In genomic region chr2:158144750-158145527, GRCm38 (mm10) we compare ENCODE assay signal across 10 mouse cellular contexts. TPM values are rescaled to one million over a fixed set of nuclear protein-coding genes. Genes with fewer than 3 reads are reported as not detected.
A peak's percentile ranks its signal among the peaks of the same experiment; 100 is the strongest.
DNase-seq lines count a peak whose midpoint lies in the region; ATAC-seq and TF ChIP-seq lines count a peak whose summit lies in the region.
"Had no signal": no experiment of that assay in that cellular context is flagged by ENCODE, and none has a peak within 500 bp of the region (broad histone marks: within the 10 kb centered on the region; RNA-seq: fewer than 3 reads in every experiment).

No protein-coding gene starts in this region.

- no peak for ATAC-seq in forebrain, embryonic 11.5 days (replicated peaks; ENCODE audit: low FRiP score)
- no peak for ATAC-seq in forebrain, embryonic 13.5 days
- ATAC-seq in heart, embryonic 16.5 days (replicated peaks; ENCODE audit: extremely low read depth, insufficient read depth, low FRiP score): no peak
- ATAC-seq in liver, embryonic 16.5 days (ENCODE audit: low read depth): no peak
- ATAC-seq: Patski had no signal

- H3K27me3 ChIP-seq in forebrain, embryonic 11.5 days (ENCODE audit: control insufficient read depth, insufficient read depth, low read length): 0 out of 2 replicates have a peak, but pooled peaks cover 3% of the 10 kb centered on the region
- H3K27me3 ChIP-seq in forebrain, embryonic 13.5 days: peaks cover 19% of the 10 kb centered on the region
- no peaks in the 10 kb centered on the region for H3K27me3 ChIP-seq in heart, embryonic 16.5 days (ENCODE audit: control insufficient read depth, insufficient read depth, low read length)
- no peaks in the 10 kb centered on the region for H3K27me3 ChIP-seq in liver, embryonic 16.5 days (ENCODE audit: control insufficient read depth, insufficient read depth, low read depth, low read length)
- H3K27me3 ChIP-seq: Patski had no signal

- no peak overlapping the region for H3K4me3 ChIP-seq in forebrain, embryonic 11.5 days (ENCODE audit: low read depth, low read length)
- no peak overlapping the region for H3K4me3 ChIP-seq in forebrain, embryonic 13.5 days
- H3K4me3 ChIP-seq in lung, adult 2 months (replicated peaks; ENCODE audit: extremely low read depth, low read depth, low read length): peak overlapping the region; percentile 75
- H3K4me3 ChIP-seq in heart, embryonic 16.5 days (ENCODE audit: low read length): peak overlapping the region; percentile 70
- peak overlapping the region; percentile 85 for H3K4me3 ChIP-seq in liver, embryonic 16.5 days (ENCODE audit: low read depth, low read length)

- H3K36me3 ChIP-seq in forebrain, embryonic 11.5 days (ENCODE audit: control insufficient read depth, insufficient read depth, low read length): no peaks in the 10 kb centered on the region
- H3K36me3 ChIP-seq in forebrain, embryonic 13.5 days (ENCODE audit: poor library complexity, severe bottlenecking): no peaks in the 10 kb centered on the region
- H3K36me3 ChIP-seq in heart, embryonic 16.5 days (ENCODE audit: control insufficient read depth, insufficient read depth): peaks cover 8% of the 10 kb centered on the region; the same call in 1 of the 2 replicates
- peaks cover 19% of the 10 kb centered on the region for H3K36me3 ChIP-seq in liver, embryonic 16.5 days (ENCODE audit: control insufficient read depth, insufficient read depth)

- 88% methylated on average over 6 of the region's 6 CpGs for WGBS in forebrain, embryonic 11.5 days
- 89% methylated on average over 6 of the region's 6 CpGs for WGBS in forebrain, embryonic 13.5 days
- WGBS in lung, adult 2 months: 50% methylated on average over 6 of the region's 6 CpGs
- 57% methylated on average over 6 of the region's 6 CpGs for WGBS in heart, embryonic 16.5 days
- WGBS in liver, embryonic 16.5 days (ENCODE audit: insufficient replicate concordance): 63% methylated on average over 6 of the region's 6 CpGs

- H3K4me1 ChIP-seq in forebrain, embryonic 11.5 days (replicated peaks; ENCODE audit: control insufficient read depth, insufficient read depth, low read length): peaks cover 2% of the 10 kb centered on the region; the same call in 1 of the 2 replicates
- peaks cover 18% of the 10 kb centered on the region for H3K4me1 ChIP-seq in forebrain, embryonic 13.5 days
- H3K4me1 ChIP-seq in lung, adult 2 months (ENCODE audit: control insufficient read depth, insufficient read depth, low read length): peaks cover 34% of the 10 kb centered on the region
- H3K4me1 ChIP-seq in heart, embryonic 16.5 days (ENCODE audit: control insufficient read depth, insufficient read depth, low read length): peaks cover 47% of the 10 kb centered on the region
- peaks cover 55% of the 10 kb centered on the region for H3K4me1 ChIP-seq in liver, embryonic 16.5 days (ENCODE audit: control insufficient read depth, low read depth, low read length)

- H3K9me3 ChIP-seq in forebrain, embryonic 11.5 days (ENCODE audit: control insufficient read depth, low read length): no peaks in the 10 kb centered on the region
- no peaks in the 10 kb centered on the region for H3K9me3 ChIP-seq in forebrain, embryonic 13.5 days (replicated peaks)
- H3K9me3 ChIP-seq in heart, embryonic 16.5 days (replicated peaks; ENCODE audit: control insufficient read depth, low read length): no peaks in the 10 kb centered on the region
- H3K9me3 ChIP-seq in liver, embryonic 16.5 days (replicated peaks; ENCODE audit: control insufficient read depth, low read length): no peaks in the 10 kb centered on the region

- no peak for TF ChIP-seq CTCF in lung, adult 2 months (IDR thresholded peaks at IDR 0.05; ENCODE audit: insufficient read depth, low read length)

- no peak overlapping the region for H3K9ac ChIP-seq in forebrain, embryonic 11.5 days (ENCODE audit: low read length)
- H3K9ac ChIP-seq in forebrain, embryonic 13.5 days: no peak overlapping the region
- H3K9ac ChIP-seq in heart, embryonic 16.5 days (ENCODE audit: low read length): peak overlapping the region; percentile 88
- H3K9ac ChIP-seq in liver, embryonic 16.5 days (ENCODE audit: low read depth, low read length): peak overlapping the region; percentile 93

- no peak for DNase-seq in forebrain, embryonic 11.5 days (ENCODE audit: low spot score)
- DNase-seq in lung, adult 2 months: no peak
- no peak for DNase-seq in lung, postnatal 14 days
- no peak for DNase-seq in c-Kit-positive CD71-positive TER-119-positive erythroid progenitor cells, embryonic 14.5 days (ENCODE audit: low spot score)
- DNase-seq in spleen, postnatal 10 days (ENCODE audit: low spot score in 2 of 2): no peak
- DNase-seq: kidney, postnatal 10 days had no signal

- no peak for TF ChIP-seq POLR2A in lung, adult 2 months (IDR thresholded peaks at IDR 0.05; ENCODE audit: borderline replicate concordance, extremely low read depth, low read depth, low read length)

- 0 out of 2 replicates have a peak overlapping the region, but pooled peaks have one; percentile 8 for H3K4me2 ChIP-seq in forebrain, embryonic 11.5 days (ENCODE audit: low read depth, low read length, severe bottlenecking)
- H3K4me2 ChIP-seq in forebrain, embryonic 13.5 days: no peak overlapping the region
- H3K4me2 ChIP-seq in heart, embryonic 16.5 days (ENCODE audit: low read depth, low read length): peak overlapping the region; percentile 74
- H3K4me2 ChIP-seq in liver, embryonic 16.5 days (ENCODE audit: low read depth, low read length): peak overlapping the region; percentile 61

- no peak overlapping the region for H3K27ac ChIP-seq in forebrain, embryonic 11.5 days (ENCODE audit: low read depth, low read length)
- no peak overlapping the region for H3K27ac ChIP-seq in forebrain, embryonic 13.5 days
- H3K27ac ChIP-seq in heart, embryonic 16.5 days (ENCODE audit: low read length): peak overlapping the region; percentile 85
- peak overlapping the region; percentile 79 for H3K27ac ChIP-seq in liver, embryonic 16.5 days (ENCODE audit: low read length)

RNA-seq across cellular contexts. Expression of gene Tgm2, which starts 1.3 kb away (rescaled TPM):
- 4.2 and 4.7 TPM in 2 replicates for polyA plus RNA-seq in forebrain, embryonic 11.5 days (2014; fragmentation: Nextera tagmentation; extraction: Ambion mirVana)
- 3.9 and 4.7 TPM in 2 replicates for polyA plus RNA-seq in forebrain, embryonic 13.5 days (2015; fragmentation: Nextera tagmentation; extraction: Ambion mirVana)
- polyA plus RNA-seq in lung, adult 2 months (2012; rRNA removed): 285 and 297 TPM in 2 replicates
- 226 and 256 TPM in 2 replicates for polyA plus RNA-seq in heart, embryonic 16.5 days (2015; fragmentation: Nextera tagmentation; extraction: Ambion mirVana)
- polyA plus RNA-seq in liver, embryonic 16.5 days (2015; fragmentation: Nextera tagmentation; extraction: Ambion mirVana): 66.2 and 74.3 TPM in 2 replicates

Comparison
In these comparisons a context has a peak if more than half of its experiments do, and no peak if none do; other contexts are left out.
1. H3K27ac ChIP-seq: peak in heart, embryonic 16.5 days (single experiment) and liver, embryonic 16.5 days (single experiment); none in forebrain, embryonic 11.5 days (single experiment) and forebrain, embryonic 13.5 days (single experiment).
2. H3K4me3 ChIP-seq: peak in lung, adult 2 months (single experiment), heart, embryonic 16.5 days (single experiment) and liver, embryonic 16.5 days (single experiment); none in forebrain, embryonic 11.5 days (single experiment) and forebrain, embryonic 13.5 days (single experiment).
3. H3K9ac ChIP-seq: peak in heart, embryonic 16.5 days (single experiment) and liver, embryonic 16.5 days (single experiment); none in forebrain, embryonic 11.5 days (single experiment) and forebrain, embryonic 13.5 days (single experiment).
4. RNA of gene Tgm2, which starts 1.3 kb away (polyA plus RNA-seq): 285 to 297 TPM in lung, adult 2 months, 226 to 256 TPM in heart, embryonic 16.5 days and 66.2 to 74.3 TPM in liver, embryonic 16.5 days; 3.9 to 4.7 TPM in forebrain, embryonic 13.5 days and 4.2 to 4.7 TPM in forebrain, embryonic 11.5 days; every median in the first group is over 10 times any median in the second.